Mouse (Mus musculus): ENCODE data around the gene Ahnak2. TPM values are rescaled to one million over a fixed set of nuclear protein-coding genes. Genes with fewer than 3 reads are reported as not detected.

The Ahnak2 gene
- polyA plus RNA-seq, 1 experiment from 2014 or later, result 0.50 TPM

GRCm38 (mm10) chr12:112840209-112841086 is 38.0 kb upstream of the Ahnak2 start:
- H3K27me3 ChIP-seq (ENCODE audit: insufficient read depth, low read length), result no peaks in the 10 kb centered on the region
- ATAC-seq (replicated peaks; ENCODE audit: low FRiP score, low read depth) (no peak), DNase-seq (ENCODE audit: low spot score) (no peak)
- H3K36me3 ChIP-seq (ENCODE audit: insufficient read depth, low read length), result no peaks in the 10 kb centered on the region
- H3K4me1 ChIP-seq (replicated peaks; ENCODE audit: insufficient read depth, low read length), result no peaks in the 10 kb centered on the region
- no peak overlapping the region for H3K4me2 ChIP-seq (ENCODE audit: low read length)
- no peak overlapping the region for H3K27ac ChIP-seq
- no peaks in the 10 kb centered on the region for H3K9me3 ChIP-seq (replicated peaks; ENCODE audit: low read length)
- no peak for TF ChIP-seq CTCF (IDR thresholded peaks at IDR 0.05; ENCODE audit: low read depth)
- H3K4me3 ChIP-seq (replicated peaks; ENCODE audit: low read depth, low read length), result no peak overlapping the region
- H3K9ac ChIP-seq (ENCODE audit: low read depth, low read length), result no peak overlapping the region
- 76% methylated on average over 25 of the region's 25 CpGs for whole genome bisulfite sequencing

GRCm38 (mm10) chr12:112835046-112835445 is 32.6 kb upstream of the Ahnak2 start:
- 69% methylated on average over 2 of the region's 2 CpGs for WGBS
- ATAC-seq (replicated peaks; ENCODE audit: low FRiP score, low read depth), result no peak
- no peaks in the 10 kb centered on the region for H3K36me3 ChIP-seq (ENCODE audit: insufficient read depth, low read length)
- H3K9me3 ChIP-seq (replicated peaks; ENCODE audit: low read length), result no peaks in the 10 kb centered on the region
- no peak overlapping the region for H3K9ac ChIP-seq (ENCODE audit: low read depth, low read length)
- H3K27ac ChIP-seq, result no peak overlapping the region
- H3K4me1 ChIP-seq (replicated peaks; ENCODE audit: insufficient read depth, low read length), result peaks cover 6% of the 10 kb centered on the region
- no peak for TF ChIP-seq CTCF (IDR thresholded peaks at IDR 0.05; ENCODE audit: low read depth)
- no peak for DNase-seq (ENCODE audit: low spot score)
- H3K4me3 ChIP-seq (replicated peaks; ENCODE audit: low read depth, low read length), result no peak overlapping the region
- H3K4me2 ChIP-seq (ENCODE audit: low read length), result no peak overlapping the region
- H3K27me3 ChIP-seq (ENCODE audit: insufficient read depth, low read length), result no peaks in the 10 kb centered on the region

- Histone ChIP-seq H3K9me3 (replicated peaks; ENCODE audit: low read length) (no peaks in the 10 kb centered on the region), H3K36me3 (ENCODE audit: insufficient read depth, low read length) (no peaks in the 10 kb centered on the region), H3K4me1 (replicated peaks; ENCODE audit: insufficient read depth, low read length) (peaks cover 7% of the 10 kb centered on the region), H3K4me3 (replicated peaks; ENCODE audit: low read depth, low read length) (no peak overlapping the region), H3K27me3 (ENCODE audit: insufficient read depth, low read length) (no peaks in the 10 kb centered on the region), H3K4me2 (ENCODE audit: low read length) (no peak overlapping the region), H3K9ac (ENCODE audit: low read depth, low read length) (no peak overlapping the region), H3K27ac (no peak overlapping the region)
- TF ChIP-seq CTCF (IDR thresholded peaks at IDR 0.05; ENCODE audit: low read depth), result no peak
- ATAC-seq (replicated peaks; ENCODE audit: low FRiP score, low read depth), result no peak
- DNase-seq (ENCODE audit: low spot score), result no peak
- WGBS, result 73% methylated on average over 6 of the region's 6 CpGs
These were observed 31.1 kb upstream of the Ahnak2 start for GRCm38 (mm10) chr12:112833527-112833926.

- no peak overlapping the region for H3K9ac ChIP-seq (ENCODE audit: low read depth, low read length)
- no peak for TF ChIP-seq CTCF (IDR thresholded peaks at IDR 0.05; ENCODE audit: low read depth)
- ATAC-seq (replicated peaks; ENCODE audit: low FRiP score, low read depth) (no peak), DNase-seq (ENCODE audit: low spot score) (no peak)
- H3K27me3 ChIP-seq (ENCODE audit: insufficient read depth, low read length), result no peaks in the 10 kb centered on the region
- 96% methylated on average over 5 of the region's 5 CpGs for WGBS
- H3K4me3 ChIP-seq (replicated peaks; ENCODE audit: low read depth, low read length), result no peak overlapping the region
- no peak overlapping the region for H3K4me2 ChIP-seq (ENCODE audit: low read length)
- no peaks in the 10 kb centered on the region for H3K9me3 ChIP-seq (replicated peaks; ENCODE audit: low read length)
- no peak overlapping the region for H3K27ac ChIP-seq
- H3K36me3 ChIP-seq (ENCODE audit: insufficient read depth, low read length), result 0 out of 2 replicates have a peak, but pooled peaks cover 3% of the 10 kb centered on the region
- H3K4me1 ChIP-seq (replicated peaks; ENCODE audit: insufficient read depth, low read length), result peaks cover 14% of the 10 kb centered on the region
These were observed 30.0 kb upstream of the Ahnak2 start for GRCm38 (mm10) chr12:112832411-112832810.

GRCm38 (mm10) chr12:112830570-112830969 is 28.1 kb upstream of the Ahnak2 start:
- peak overlapping the region; percentile 87; the same call in 1 of the 2 replicates for H3K4me3 ChIP-seq (replicated peaks; ENCODE audit: low read depth, low read length)
- peak overlapping the region; percentile 94 for H3K9ac ChIP-seq (ENCODE audit: low read depth, low read length)
- H3K36me3 ChIP-seq (ENCODE audit: insufficient read depth, low read length), result 0 out of 2 replicates have a peak, but pooled peaks cover 4% of the 10 kb centered on the region
- ATAC-seq (replicated peaks; ENCODE audit: low FRiP score, low read depth), result no peak
- peak overlapping the region; percentile 82 for H3K4me2 ChIP-seq (ENCODE audit: low read length)
- no peaks in the 10 kb centered on the region for H3K9me3 ChIP-seq (replicated peaks; ENCODE audit: low read length)
- 86% methylated on average over 3 of the region's 3 CpGs for WGBS
- peaks cover 22% of the 10 kb centered on the region for H3K4me1 ChIP-seq (replicated peaks; ENCODE audit: insufficient read depth, low read length)
- no peak overlapping the region for H3K27ac ChIP-seq
- no peak for DNase-seq (ENCODE audit: low spot score)
- H3K27me3 ChIP-seq (ENCODE audit: insufficient read depth, low read length), result no peaks in the 10 kb centered on the region
- no peak for TF ChIP-seq CTCF (IDR thresholded peaks at IDR 0.05; ENCODE audit: low read depth)

GRCm38 (mm10) chr12:112830141-112830540 is 27.7 kb upstream of the Ahnak2 start:
- H3K9ac ChIP-seq (ENCODE audit: low read depth, low read length), result peak overlapping the region; percentile 94
- DNase-seq (ENCODE audit: low spot score) (no peak), ATAC-seq (replicated peaks; ENCODE audit: low FRiP score, low read depth) (no peak)
- peak overlapping the region; percentile 82 for H3K4me2 ChIP-seq (ENCODE audit: low read length)
- no peaks in the 10 kb centered on the region for H3K27me3 ChIP-seq (ENCODE audit: insufficient read depth, low read length)
- H3K4me3 ChIP-seq (replicated peaks; ENCODE audit: low read depth, low read length), result peak overlapping the region; percentile 87
- H3K9me3 ChIP-seq (replicated peaks; ENCODE audit: low read length), result no peaks in the 10 kb centered on the region
- 0 out of 2 replicates have a peak, but pooled peaks cover 4% of the 10 kb centered on the region for H3K36me3 ChIP-seq (ENCODE audit: insufficient read depth, low read length)
- no peak for TF ChIP-seq CTCF (IDR thresholded peaks at IDR 0.05; ENCODE audit: low read depth)
- peak overlapping the region; percentile 77 for H3K27ac ChIP-seq
- WGBS, result 23% methylated on average over 2 of the region's 2 CpGs
- peaks cover 22% of the 10 kb centered on the region for H3K4me1 ChIP-seq (replicated peaks; ENCODE audit: insufficient read depth, low read length)
